8 mouse cellular contexts compared by ENCODE assay signal in the genomic region with DNA sequence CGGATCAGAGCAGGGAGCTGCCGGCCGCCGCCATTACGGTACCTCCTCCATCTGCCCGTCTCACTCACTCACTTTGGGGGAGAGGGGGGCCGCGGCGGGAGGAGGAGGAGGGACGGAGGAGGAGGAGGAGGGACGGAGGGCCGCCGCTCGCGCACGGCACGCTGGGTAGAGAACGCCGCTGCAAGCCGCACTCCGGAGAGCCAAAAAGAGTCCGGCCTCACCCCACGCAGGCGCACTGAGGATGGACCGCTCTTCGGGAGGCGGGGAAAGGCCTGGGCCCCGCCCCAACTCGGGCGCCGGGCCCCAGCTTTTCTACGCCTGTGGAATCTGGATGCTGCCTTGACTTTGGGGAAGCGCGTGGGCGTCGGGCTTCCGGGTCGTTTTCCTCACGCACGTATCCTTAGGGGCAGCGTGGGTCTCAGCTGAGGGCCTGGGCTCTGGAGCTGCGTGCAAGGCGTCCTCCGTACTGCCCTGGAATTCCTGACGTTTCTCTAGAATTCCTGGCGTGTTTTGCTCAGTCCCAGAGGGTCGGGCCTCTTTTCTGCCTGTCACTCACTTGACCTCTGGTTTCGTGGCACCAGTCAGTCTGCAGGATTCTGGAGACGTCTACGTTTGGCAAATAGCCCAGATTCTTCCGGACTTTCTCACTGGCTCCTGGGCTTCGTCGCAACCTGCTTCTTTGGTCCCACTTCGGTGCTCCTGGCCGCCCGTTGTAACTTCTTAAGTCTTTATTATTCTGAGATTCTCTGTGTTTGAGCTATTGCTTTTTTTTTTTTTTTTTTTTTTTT. TPM values are rescaled to one million over a fixed set of nuclear protein-coding genes. Genes with fewer than 3 reads are reported as not detected.
DNase-seq lines count a peak whose midpoint lies in the region; ATAC-seq lines count a peak whose summit lies in the region.

A gene (minus strand): TSS at position 53 of the 788 bp plus-strand sequence.

- peak; percentile 96 for ATAC-seq in forebrain, embryonic 14.5 days
- peak; percentile 97 for ATAC-seq in neural tube, embryonic 15.5 days (ENCODE audit: low FRiP score)

- H3K9me3 ChIP-seq in forebrain, embryonic 14.5 days (replicated peaks; ENCODE audit: control insufficient read depth, low read length): no peaks in the 10 kb centered on the region
- no peaks in the 10 kb centered on the region for H3K9me3 ChIP-seq in neural tube, embryonic 15.5 days (replicated peaks)

- no peaks in the 10 kb centered on the region for H3K36me3 ChIP-seq in forebrain, embryonic 14.5 days (ENCODE audit: control insufficient read depth, insufficient read depth, low read length)
- no peaks in the 10 kb centered on the region for H3K36me3 ChIP-seq in neural tube, embryonic 15.5 days

- H3K27me3 ChIP-seq in forebrain, embryonic 14.5 days (replicated peaks; ENCODE audit: control insufficient read depth, insufficient read depth, low read length): no peaks in the 10 kb centered on the region
- no peaks in the 10 kb centered on the region for H3K27me3 ChIP-seq in neural tube, embryonic 15.5 days (replicated peaks)

- under 1% methylated on average over 50 of the region's 56 CpGs for WGBS in forebrain, embryonic 14.5 days
- WGBS in neural tube, embryonic 15.5 days: under 1% methylated on average over 43 of the region's 56 CpGs

- peak within 1 kb of the TSS; percentile 91 for H3K4me3 ChIP-seq in forebrain, embryonic 14.5 days (ENCODE audit: low read depth, low read length)
- peak within 1 kb of the TSS; percentile 99 for H3K4me3 ChIP-seq in neural tube, embryonic 15.5 days (replicated peaks)

- peak within 1 kb of the TSS; percentile 72 for H3K4me2 ChIP-seq in forebrain, embryonic 14.5 days (ENCODE audit: low read length)
- H3K4me2 ChIP-seq in neural tube, embryonic 15.5 days: peak within 1 kb of the TSS; percentile 69

- intact Hi-C loops in heart, postnatal 14 days (cut with DNase I): loop anchor here (2.0 to 5.0 kb wide), 2 partner anchors 19 to 35 kb away; no protein-coding TSS in a partner anchor

- peak within 1 kb of the TSS; percentile 100 for H3K9ac ChIP-seq in forebrain, embryonic 14.5 days (ENCODE audit: low read length)
- H3K9ac ChIP-seq in neural tube, embryonic 15.5 days (replicated peaks): peak within 1 kb of the TSS; percentile 99

- H3K27ac ChIP-seq in forebrain, embryonic 14.5 days (ENCODE audit: low read depth, low read length): peak within 1 kb of the TSS; percentile 100
- peak within 1 kb of the TSS; percentile 100 for H3K27ac ChIP-seq in neural tube, embryonic 15.5 days (replicated peaks)

- H3K4me1 ChIP-seq in forebrain, embryonic 14.5 days (ENCODE audit: control insufficient read depth, insufficient read depth, low read length): peaks cover 8% of the 10 kb centered on the region
- H3K4me1 ChIP-seq in neural tube, embryonic 15.5 days: peaks cover 21% of the 10 kb centered on the region

- DNase-seq in ES-CJ7 (ENCODE audit: low read depth, low spot score): peak; percentile 96
- DNase-seq in cerebellum, adult 11 months: peak; percentile 96
- peak; percentile 98 for DNase-seq in forebrain, embryonic 14.5 days (ENCODE audit: low spot score)
- DNase-seq in heart, postnatal 14 days: peak; percentile 96 to 98
- DNase-seq in layer of hippocampus, adult 11-12 months (ENCODE audit: low spot score): peak; percentile 97
- peak; percentile 97 for DNase-seq in lung, adult 18-20 months
- peak; percentile 98 for DNase-seq in testis, postnatal 14 days (ENCODE audit: low spot score)

RNA-seq across cellular contexts. Expression of the gene that starts here (rescaled TPM):
- 41.7 and 46.9 TPM in 2 replicates for polyA plus RNA-seq in forebrain, embryonic 14.5 days (2014; fragmentation: Nextera tagmentation; extraction: Ambion mirVana)
- 10 to 100 TPM; 87.4 to 93.9 TPM for total RNA-seq in heart, postnatal 14 days (2021)
- polyA plus RNA-seq in neural tube, embryonic 15.5 days (2015; fragmentation: Nextera tagmentation; extraction: Ambion mirVana): 34.4 and 34.7 TPM in 2 replicates

Comparison
In these comparisons a context has a peak if more than half of its experiments do, and no peak if none do; other contexts are left out.
1. Peak in every context shown above with its lines: DNase-seq, ATAC-seq, H3K4me3 ChIP-seq and H3K27ac ChIP-seq.